Mouse (Mus musculus): ENCODE measurements at regions not wholly inside any gene's neighbourhood (a gene's known extent, or its start where the extent isn't known, plus 50 kb on each side); places are given as distances from the start of the nearest gene placed in this dataset.

GRCm38 (mm10) chr4:95185113-95185915, 133.3 kb upstream of the Jun start:
- DNase-seq (ENCODE audit: low spot score in 2 of 2): no peak

- DNase-seq (ENCODE audit: low spot score in 2 of 2): no peak
These were observed 133.8 kb upstream of the Jun start for GRCm38 (mm10) chr4:95185916-95186200.

GRCm38 (mm10) chr4:95188107-95188506, 136.1 kb upstream of the Jun start:
- no peak for DNase-seq (ENCODE audit: low spot score in 2 of 2)

GRCm38 (mm10) chr4:95191654-95192406, 139.8 kb upstream of the Jun start:
- DNase-seq (ENCODE audit: low spot score in 2 of 2): no peak

- DNase-seq (ENCODE audit: low spot score in 2 of 2): no peak
These were observed 140.5 kb upstream of the Jun start for GRCm38 (mm10) chr4:95192562-95192961.

- peak; percentile 28 to 31 for DNase-seq (ENCODE audit: low spot score in 2 of 2)
These were observed 141.0 kb upstream of the Jun start for GRCm38 (mm10) chr4:95193028-95193427.

- DNase-seq (ENCODE audit: low spot score in 2 of 2): no peak
These were observed 141.5 kb upstream of the Jun start for GRCm38 (mm10) chr4:95193473-95193872.

GRCm38 (mm10) chr4:95194621-95195455, 142.8 kb upstream of the Jun start:
- no peak for DNase-seq (ENCODE audit: low spot score in 2 of 2)

- DNase-seq (ENCODE audit: low spot score in 2 of 2): no peak
These were observed 144.1 kb upstream of the Jun start for GRCm38 (mm10) chr4:95196106-95196505.

GRCm38 (mm10) chr4:95197077-95197711, 145.2 kb upstream of the Jun start:
- no peak for DNase-seq (ENCODE audit: low spot score in 2 of 2)

- no peak for DNase-seq (ENCODE audit: low spot score in 2 of 2)
These were observed 147.4 kb upstream of the Jun start for GRCm38 (mm10) chr4:95199394-95199793.

- DNase-seq (ENCODE audit: low spot score in 2 of 2): no peak
These were observed 148.1 kb upstream of the Jun start for GRCm38 (mm10) chr4:95200130-95200529.

- no peak for DNase-seq (ENCODE audit: low spot score in 2 of 2)
These were observed 150.5 kb upstream of the Jun start for GRCm38 (mm10) chr4:95202478-95202877.

GRCm38 (mm10) chr4:95203577-95203976, 151.6 kb upstream of the Jun start:
- no peak for DNase-seq (ENCODE audit: low spot score in 2 of 2)

- no peak for DNase-seq (ENCODE audit: low spot score in 2 of 2)
These were observed 153.3 kb upstream of the Jun start for GRCm38 (mm10) chr4:95205372-95205771.

- DNase-seq (ENCODE audit: low spot score in 2 of 2): no peak
These were observed 155.8 kb upstream of the Jun start for GRCm38 (mm10) chr4:95207783-95208182.

GRCm38 (mm10) chr4:95208827-95209226, 156.8 kb upstream of the Jun start:
- DNase-seq (ENCODE audit: low spot score in 2 of 2): no peak

- DNase-seq (ENCODE audit: low spot score in 2 of 2): no peak
These were observed 157.5 kb upstream of the Jun start for GRCm38 (mm10) chr4:95209322-95210119.

GRCm38 (mm10) chr4:95212561-95212960, 160.5 kb upstream of the Jun start:
- DNase-seq (ENCODE audit: low spot score in 2 of 2): no peak

- no peak for DNase-seq (ENCODE audit: low spot score in 2 of 2)
These were observed 161.0 kb upstream of the Jun start for GRCm38 (mm10) chr4:95213026-95213425.

GRCm38 (mm10) chr4:95214026-95214425, 162.0 kb upstream of the Jun start:
- no peak for DNase-seq (ENCODE audit: low spot score in 2 of 2)

All from frontal cortex, postnatal 10 days (tissue).